Mouse (Mus musculus): ENCODE results near the gene Map3k5.

DNA sequence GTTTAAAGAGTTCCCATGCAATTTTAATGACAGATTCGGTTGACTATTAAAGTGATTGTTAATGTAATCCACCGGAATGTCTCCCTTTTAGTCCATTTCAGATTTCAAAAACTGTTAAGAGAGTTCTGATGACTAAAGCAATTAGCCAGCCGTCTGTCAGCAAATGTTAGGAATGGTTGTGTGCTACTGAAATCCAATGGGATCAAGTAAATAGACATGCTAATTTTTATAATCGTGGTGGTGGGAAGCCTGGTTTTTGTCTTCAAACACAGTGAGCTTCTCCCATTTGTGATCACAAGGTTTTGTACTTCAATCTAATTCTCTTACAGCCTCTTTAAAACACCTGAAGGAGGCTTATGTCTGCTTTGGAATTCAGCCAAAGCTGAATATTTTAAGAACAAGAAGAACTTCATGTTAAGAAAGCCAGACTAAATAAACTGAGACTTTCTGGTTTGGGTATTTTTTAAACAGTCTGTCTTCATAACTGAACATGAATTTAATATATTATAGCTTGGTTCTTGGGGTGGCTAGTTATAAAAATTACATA is 1.6 kb downstream of the Map3k5 start:
- TF ChIP-seq CTCF (IDR thresholded peaks at IDR 0.05) (no peak), EP300 (IDR thresholded peaks at IDR 0.05) (peak; percentile 25; the same call in 1 of the 2 replicates)
